In the genomic region with DNA sequence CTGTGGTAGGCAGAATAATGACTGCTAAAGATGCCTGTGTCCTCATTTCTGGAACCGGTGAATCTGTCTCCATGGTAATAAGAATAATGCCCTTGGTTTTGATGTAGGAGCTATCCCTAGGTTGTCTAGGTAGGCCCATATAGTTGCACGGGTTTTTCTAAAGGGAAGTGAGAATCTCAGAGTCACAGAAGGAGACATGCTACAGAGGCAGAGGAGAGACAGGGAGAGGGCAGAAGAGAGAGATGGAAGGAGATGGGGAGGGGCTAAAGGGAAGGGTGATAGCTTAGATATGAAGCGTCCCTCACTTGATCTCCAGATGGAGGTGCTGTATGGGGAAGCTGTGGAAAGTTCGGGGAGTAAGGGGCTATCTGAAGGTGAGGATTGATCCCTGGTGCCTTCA, we compare ENCODE assay signal across 32 mouse cellular contexts. TPM values are rescaled to one million over a fixed set of nuclear protein-coding genes. Genes with fewer than 3 reads are reported as not detected.
"Had no signal": no experiment of that assay in that cellular context is flagged by ENCODE, and none has a peak within 500 bp of the region (broad histone marks: within the 10 kb centered on the region; RNA-seq: fewer than 3 reads in every experiment).

No protein-coding gene starts in this region.

- H3K4me3 ChIP-seq: heart, embryonic 10.5 days; heart, embryonic 12.5 days; hindbrain, embryonic 13.5 days; hindbrain, embryonic 15.5 days; kidney, embryonic 15.5 days; limb, embryonic 13.5 days; limb, embryonic 15.5 days; liver, embryonic 12.5 days had no signal

- DNase-seq: gastrocnemius, postnatal 14 days; gastrocnemius, postnatal 36 days; heart, adult 18-20 months; heart, postnatal 10 days; heart, postnatal 36 days; kidney, adult 11 months; kidney, adult 2 months; kidney, adult 9 months; kidney, postnatal 14 days; kidney, postnatal 36 days; layer of hippocampus, adult 9-11 months; layer of hippocampus, postnatal 36 days; left cerebral cortex, postnatal 4 days had no signal

- H3K36me3 ChIP-seq: heart, embryonic 10.5 days; heart, embryonic 12.5 days; hindbrain, embryonic 13.5 days; hindbrain, embryonic 15.5 days; kidney, embryonic 15.5 days; limb, embryonic 13.5 days; limb, embryonic 15.5 days; liver, embryonic 12.5 days had no signal

- H3K4me2 ChIP-seq: heart, embryonic 12.5 days; hindbrain, embryonic 13.5 days; hindbrain, embryonic 15.5 days; kidney, embryonic 15.5 days; limb, embryonic 13.5 days; limb, embryonic 15.5 days; liver, embryonic 12.5 days had no signal

- H3K27me3 ChIP-seq: heart, embryonic 12.5 days; hindbrain, embryonic 15.5 days; limb, embryonic 15.5 days had no signal

- ATAC-seq: hindbrain, postnatal 0 days; intestine, embryonic 16.5 days; liver, embryonic 12.5 days had no signal

- H3K9ac ChIP-seq: heart, embryonic 12.5 days; hindbrain, embryonic 13.5 days; hindbrain, embryonic 15.5 days; kidney, embryonic 15.5 days; limb, embryonic 13.5 days; limb, embryonic 15.5 days; liver, embryonic 12.5 days had no signal

- H3K9me3 ChIP-seq: heart, embryonic 10.5 days; heart, embryonic 12.5 days; hindbrain, embryonic 13.5 days; hindbrain, embryonic 15.5 days; kidney, embryonic 15.5 days; limb, embryonic 13.5 days; limb, embryonic 15.5 days; liver, embryonic 12.5 days had no signal

- H3K27ac ChIP-seq: heart, embryonic 10.5 days; hindbrain, embryonic 13.5 days; hindbrain, embryonic 15.5 days; hindbrain, postnatal 0 days; kidney, embryonic 15.5 days; kidney, postnatal 0 days; limb, embryonic 13.5 days; limb, embryonic 15.5 days; liver, embryonic 12.5 days had no signal

RNA-seq across cellular contexts. Expression of a gene that starts 53.1 kb away (rescaled TPM):
- polyA plus RNA-seq: gonadal fat pad, adult 2 months; heart, embryonic 10.5 days; heart, embryonic 12.5 days; heart, embryonic 14.5 days; heart, embryonic 16.5 days; hindbrain, embryonic 11.5 days; hindbrain, embryonic 13.5 days; hindbrain, embryonic 15.5 days; hindbrain, postnatal 0 days; intestine, embryonic 14.5 days; intestine, embryonic 16.5 days; kidney, adult 2 months; kidney, embryonic 15.5 days; kidney, postnatal 0 days; large intestine, adult 2 months; limb, embryonic 11.5 days; limb, embryonic 13.5 days; limb, embryonic 15.5 days; liver, adult 2 months; liver, embryonic 12.5 days had no signal
